Mouse (Mus musculus): ENCODE data around the gene Fgfr2.

GRCm38 (mm10) chr7:130240191-130240590 lies 2883.0 kb downstream of the Fgfr2 start:
- TF ChIP-seq POLR2A (IDR thresholded peaks at IDR 0.05; ENCODE audit: low read depth, low read length): no peak
- no peak for TF ChIP-seq CTCF (conservative IDR thresholded peaks at IDR 0.05; ENCODE audit: insufficient read depth, insufficient read length, low read depth, low read length)

Measured in kidney, adult 2 months (tissue).